Mouse (Mus musculus) liver, postnatal 0 days (tissue): ENCODE measurements at regions not wholly inside any gene's neighbourhood (a gene's known extent, or its start where the extent isn't known, plus 50 kb on each side); places are given as distances from the start of the nearest gene placed in this dataset.
A peak's percentile ranks its signal among the peaks of the same experiment; 100 is the strongest.
"Not testable (repeated sequence)": the region's sequence is repeated elsewhere in the genome, so short reads cannot be mapped to it uniquely, and the experiment has no call there.

Experiments
- ATAC-seq: fragments of 200-750 bp; cut with Nextera tagmentation; 2 replicates; pipeline ENCODE4 v1.8.0; 2017; ENCODE audit warnings: mild to moderate bottlenecking, moderate library complexity
- DNase-seq: peaks from one replicate; pipeline ENCODE4 v3.0.0-alpha.2; 2016
- H3K27ac ChIP-seq: fragments of 300-500 bp; sonication (generic); 2 replicates; pipeline ENCODE4 v1.5.1; 2014; ENCODE audit warnings: antibody characterized with exemption, moderate library complexity, mild to moderate bottlenecking, low read depth
- H3K27me3 ChIP-seq: fragments of 300-500 bp; sonication (generic); 2 replicates; pipeline ENCODE4 v1.6.1; 2014; ENCODE audit warnings: low read length, control low read depth, mixed read lengths; ENCODE audit not compliant: insufficient read depth
- H3K36me3 ChIP-seq: fragments of 300-500 bp; sonication (generic); replicated peaks from 2 replicates; pipeline ENCODE4 v1.6.1; 2014; ENCODE audit warnings: mild to moderate bottlenecking, control low read depth, low read length, moderate library complexity, mixed read lengths; ENCODE audit not compliant: insufficient read depth
- H3K4me1 ChIP-seq: fragments of 300-500 bp; sonication (generic); 2 replicates; pipeline ENCODE4 v1.6.1; 2014; ENCODE audit warnings: antibody characterized with exemption, mild to moderate bottlenecking, control low read depth; ENCODE audit not compliant: insufficient read depth
- H3K4me2 ChIP-seq: fragments of 300-500 bp; sonication (generic); 2 replicates; pipeline ENCODE4 v1.6.1; 2014; ENCODE audit warnings: low read depth, mild to moderate bottlenecking, low read length, moderate library complexity, mixed read lengths
- H3K4me3 ChIP-seq: fragments of 300-500 bp; sonication (generic); 2 replicates; pipeline ENCODE4 v1.5.1; 2014; ENCODE audit warnings: low read depth, low read length
- H3K9ac ChIP-seq: fragments of 300-500 bp; sonication (generic); replicated peaks from 2 replicates; pipeline ENCODE4 v1.6.1; 2014; ENCODE audit warnings: mild to moderate bottlenecking, moderate library complexity
- H3K9me3 ChIP-seq: fragments of 300-500 bp; sonication (generic); 2 replicates; pipeline ENCODE4 v1.6.1; 2016; ENCODE audit warnings: mild to moderate bottlenecking, control low read depth, low read length, mixed read lengths
- CTCF ChIP-seq: sonication (generic); IDR thresholded peaks from 2 replicates; pipeline ENCODE4 v1.5.1; 2016; ENCODE audit warnings: antibody characterized with exemption, low read depth
- EP300 ChIP-seq: IDR thresholded peaks from 2 replicates; pipeline ENCODE4 v1.6.1; 2016; ENCODE audit warnings: antibody characterized with exemption, low read depth, mild to moderate bottlenecking
- WGBS: fragments of 180-500 bp; shearing (Covaris S2); extraction: QIAGEN DNeasy Blood & Tissue Kit; methylation state at CpG from one replicate; pipeline ENCODE4 v1.1.7; 2014; ENCODE audit not compliant: insufficient replicate concordance; 5-methylcytosine and 5-hydroxymethylcytosine counted together

DNA sequence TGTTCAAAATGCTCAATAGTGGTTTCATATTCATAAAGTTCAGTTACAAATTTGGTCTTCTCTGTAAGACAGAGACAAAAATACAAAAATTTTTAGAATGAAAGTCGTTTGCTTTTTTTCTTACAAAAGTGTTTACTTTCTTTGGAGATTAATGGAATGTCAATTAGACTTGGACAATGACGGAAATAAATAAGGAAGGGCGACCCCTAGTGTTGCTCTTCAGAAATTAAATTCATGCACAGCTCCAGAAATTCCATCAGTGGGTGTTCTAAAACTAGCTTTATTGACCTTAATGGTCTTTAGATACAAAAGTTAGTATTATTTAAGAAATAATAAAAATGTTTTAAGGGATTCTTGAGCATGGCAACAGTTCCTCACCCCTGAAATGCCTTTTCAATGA, 141.8 kb upstream of the Lama2 start:
- DNase-seq (no peak), ATAC-seq (no peak)
- WGBS: 3% methylated on average over 3 of the region's 3 CpGs
- H3K4me3 ChIP-seq: no peak overlapping the region
- H3K27ac ChIP-seq: no peak overlapping the region
- no peaks in the 10 kb centered on the region for H3K27me3 ChIP-seq
- H3K4me1 ChIP-seq: no peaks in the 10 kb centered on the region
- H3K4me2 ChIP-seq: no peak overlapping the region
- no peak overlapping the region for H3K9ac ChIP-seq
- no peaks in the 10 kb centered on the region for H3K36me3 ChIP-seq
- H3K9me3 ChIP-seq: no peaks in the 10 kb centered on the region
- TF ChIP-seq EP300 (no peak), CTCF (peak; percentile 51)

DNA sequence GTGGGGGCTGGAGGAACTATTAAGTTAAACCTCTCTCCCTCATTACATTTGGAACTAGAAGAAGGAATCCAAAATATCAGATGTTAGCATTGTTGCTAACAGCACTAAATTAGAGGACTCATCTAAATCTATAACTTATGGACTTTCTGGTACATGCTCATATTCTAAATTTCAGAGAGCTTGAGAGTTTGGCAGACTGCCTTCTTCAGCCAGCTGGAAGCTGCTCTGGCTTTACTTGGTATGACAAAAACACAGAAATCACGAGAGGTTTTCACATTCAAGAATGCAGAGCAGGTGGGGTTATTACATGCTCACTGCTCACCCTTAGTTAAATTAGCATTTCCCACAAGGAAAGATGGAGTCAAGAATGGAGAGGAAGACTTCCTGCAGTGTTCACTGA, 182.8 kb upstream of the Lama2 start:
- 33% methylated on average over 1 of the region's 1 CpGs for WGBS
- DNase-seq (no peak), ATAC-seq (no peak)
- Histone ChIP-seq H3K4me2 (no peak overlapping the region), H3K9me3 (no peaks in the 10 kb centered on the region), H3K9ac (no peak overlapping the region), H3K27ac (no peak overlapping the region), H3K4me1 (no peaks in the 10 kb centered on the region), H3K4me3 (no peak overlapping the region), H3K27me3 (no peaks in the 10 kb centered on the region), H3K36me3 (no peaks in the 10 kb centered on the region)
- TF ChIP-seq CTCF (no peak), EP300 (no peak)

DNA sequence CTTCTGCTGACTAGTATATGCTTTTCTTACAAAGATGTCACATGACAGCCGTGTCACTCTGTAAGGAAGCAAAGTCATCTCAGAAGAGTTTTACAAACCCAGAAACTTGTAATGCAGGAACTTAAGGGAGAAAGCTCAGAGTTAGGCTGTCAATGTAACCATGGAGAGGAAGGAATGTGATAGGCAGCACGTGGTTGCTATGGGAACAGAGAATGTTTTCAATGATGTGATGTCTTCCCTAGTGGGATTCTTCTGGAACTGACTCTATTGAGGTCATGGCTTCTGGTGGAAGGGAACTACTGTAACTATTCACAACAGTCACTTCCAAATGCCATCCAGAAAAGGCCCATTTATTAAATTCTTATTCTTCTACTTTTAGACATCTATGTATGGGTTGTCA, 190.0 kb upstream of the Lama2 start:
- Histone ChIP-seq H3K4me3 (no peak overlapping the region), H3K36me3 (no peaks in the 10 kb centered on the region), H3K9me3 (no peaks in the 10 kb centered on the region), H3K27me3 (no peaks in the 10 kb centered on the region), H3K4me1 (no peaks in the 10 kb centered on the region), H3K4me2 (no peak overlapping the region), H3K9ac (no peak overlapping the region), H3K27ac (no peak overlapping the region)
- 49% methylated on average over 2 of the region's 2 CpGs for WGBS
- DNase-seq: no peak
- ATAC-seq: no peak
- no peak for TF ChIP-seq EP300
- no peak for TF ChIP-seq CTCF

DNA sequence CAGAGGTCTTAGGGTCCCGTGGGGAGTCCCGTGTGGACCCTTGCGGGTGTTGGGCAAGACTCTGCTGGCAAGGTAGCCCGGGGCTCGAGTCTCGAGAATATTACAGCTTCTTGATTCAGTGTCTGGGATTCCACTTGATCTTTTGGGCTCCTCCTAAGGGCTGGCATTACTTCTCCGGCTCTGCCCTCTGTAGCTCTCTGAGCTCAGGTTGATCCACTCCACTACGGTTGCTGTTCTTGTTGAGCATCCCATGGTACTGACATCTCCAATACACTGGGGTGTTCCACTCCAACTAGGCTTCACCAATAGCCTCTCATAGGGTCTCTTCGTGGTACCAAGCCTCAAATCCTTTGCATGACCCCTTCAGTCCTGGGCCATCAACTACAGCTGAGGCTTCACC, 206.1 kb upstream of the Lama2 start:
- not testable (repeated sequence) for H3K4me2 ChIP-seq, H3K9ac ChIP-seq, H3K27me3 ChIP-seq, H3K27ac ChIP-seq, H3K9me3 ChIP-seq, ATAC-seq, H3K36me3 ChIP-seq, H3K4me1 ChIP-seq, DNase-seq, H3K4me3 ChIP-seq
- 92% methylated on average over 7 of the region's 9 CpGs for WGBS

DNA sequence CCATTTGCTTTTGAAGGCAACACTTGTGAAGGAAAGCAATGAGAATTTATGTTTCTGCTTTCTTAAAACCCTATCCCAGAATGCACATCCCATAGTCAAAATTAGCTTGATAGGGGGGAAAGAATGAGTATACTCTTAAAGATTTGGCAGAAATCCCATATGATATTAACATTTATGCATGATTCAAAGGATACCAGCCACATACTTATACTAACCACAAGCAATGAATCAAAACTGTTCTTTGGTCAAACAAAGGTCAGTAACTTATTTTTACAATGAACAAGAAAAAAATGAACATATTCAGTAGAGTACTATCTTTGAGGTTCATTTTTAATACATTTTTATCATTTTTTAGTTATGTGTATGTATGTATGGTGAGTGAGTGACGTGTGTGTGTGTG, 208.8 kb upstream of the Lama2 start:
- no peaks in the 10 kb centered on the region for H3K9me3 ChIP-seq
- H3K4me1 ChIP-seq: no peaks in the 10 kb centered on the region
- H3K4me2 ChIP-seq: no peak overlapping the region
- TF ChIP-seq EP300 (no peak), CTCF (no peak)
- WGBS: 70% methylated on average over 1 of the region's 1 CpGs
- DNase-seq (no peak), ATAC-seq (no peak)
- no peak overlapping the region for H3K4me3 ChIP-seq
- H3K9ac ChIP-seq: no peak overlapping the region
- no peak overlapping the region for H3K27ac ChIP-seq
- H3K27me3 ChIP-seq: no peaks in the 10 kb centered on the region
- H3K36me3 ChIP-seq: no peaks in the 10 kb centered on the region

DNA sequence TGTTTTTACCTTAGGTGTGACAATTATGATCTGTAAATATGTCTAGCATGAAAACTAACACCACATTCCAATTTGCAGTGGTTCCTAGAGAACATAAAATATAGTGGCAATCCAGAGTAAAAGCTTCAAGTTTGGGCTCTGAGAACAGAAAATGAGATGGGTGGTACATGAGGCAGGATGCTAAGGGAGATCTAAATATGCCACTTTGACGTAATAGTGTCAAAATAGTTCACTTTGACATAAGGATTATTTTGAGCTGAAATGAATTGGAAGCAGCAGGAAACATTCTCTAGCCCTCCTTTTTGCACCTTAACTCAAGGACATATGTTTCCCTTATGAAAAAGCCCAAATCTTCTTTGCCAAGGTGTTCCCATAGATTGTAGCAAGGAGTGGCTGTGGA, 219.1 kb upstream of the Lama2 start:
- Histone ChIP-seq H3K9me3 (no peaks in the 10 kb centered on the region), H3K27me3 (no peaks in the 10 kb centered on the region), H3K4me1 (no peaks in the 10 kb centered on the region), H3K9ac (no peak overlapping the region), H3K4me3 (no peak overlapping the region), H3K36me3 (no peaks in the 10 kb centered on the region), H3K4me2 (no peak overlapping the region), H3K27ac (no peak overlapping the region)
- no peak for ATAC-seq
- DNase-seq: no peak
- WGBS: 70% methylated on average over 1 of the region's 1 CpGs
- TF ChIP-seq EP300 (no peak), CTCF (no peak)

DNA sequence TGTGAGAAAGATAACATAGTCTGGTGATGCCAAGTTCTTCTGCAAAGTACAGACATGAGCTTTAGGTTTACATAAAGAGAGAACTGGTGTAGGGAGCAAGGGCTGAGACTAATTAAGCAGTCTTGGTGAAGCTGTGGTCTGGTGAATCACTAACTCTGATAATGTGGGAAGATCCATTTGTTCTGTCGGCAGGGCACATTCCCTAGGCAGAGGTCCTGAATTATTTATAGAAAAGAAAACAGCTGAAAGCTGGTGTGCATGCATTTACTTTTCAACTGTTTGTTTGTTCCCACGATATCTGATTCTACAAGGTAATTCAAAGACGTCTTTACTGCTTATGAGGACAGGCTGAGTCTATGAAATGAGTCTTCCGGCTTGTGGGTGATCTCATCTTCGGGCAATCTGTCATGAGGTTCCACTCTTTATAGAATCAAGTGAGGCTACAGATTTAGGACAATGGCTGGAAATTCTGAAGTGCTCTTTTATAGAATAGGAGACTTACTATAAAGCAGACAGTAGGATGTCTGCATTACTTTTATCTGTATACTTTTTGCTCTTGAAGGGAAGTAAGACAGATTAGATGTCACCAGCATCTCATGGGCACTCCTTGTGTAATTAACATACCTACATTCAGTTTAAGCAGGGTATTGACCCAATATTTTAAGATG, 221.6 kb upstream of the Lama2 start:
- Histone ChIP-seq H3K4me1 (no peaks in the 10 kb centered on the region), H3K4me3 (no peak overlapping the region), H3K36me3 (no peaks in the 10 kb centered on the region), H3K4me2 (no peak overlapping the region), H3K27ac (no peak overlapping the region), H3K9me3 (no peaks in the 10 kb centered on the region), H3K27me3 (no peaks in the 10 kb centered on the region), H3K9ac (no peak overlapping the region)
- WGBS: 67% methylated on average over 5 of the region's 5 CpGs
- DNase-seq: no peak
- TF ChIP-seq CTCF (no peak), EP300 (no peak)
- ATAC-seq: no peak
